Mouse (Mus musculus): ENCODE measurements around the gene Cops4.

Gene Cops4

DNA sequence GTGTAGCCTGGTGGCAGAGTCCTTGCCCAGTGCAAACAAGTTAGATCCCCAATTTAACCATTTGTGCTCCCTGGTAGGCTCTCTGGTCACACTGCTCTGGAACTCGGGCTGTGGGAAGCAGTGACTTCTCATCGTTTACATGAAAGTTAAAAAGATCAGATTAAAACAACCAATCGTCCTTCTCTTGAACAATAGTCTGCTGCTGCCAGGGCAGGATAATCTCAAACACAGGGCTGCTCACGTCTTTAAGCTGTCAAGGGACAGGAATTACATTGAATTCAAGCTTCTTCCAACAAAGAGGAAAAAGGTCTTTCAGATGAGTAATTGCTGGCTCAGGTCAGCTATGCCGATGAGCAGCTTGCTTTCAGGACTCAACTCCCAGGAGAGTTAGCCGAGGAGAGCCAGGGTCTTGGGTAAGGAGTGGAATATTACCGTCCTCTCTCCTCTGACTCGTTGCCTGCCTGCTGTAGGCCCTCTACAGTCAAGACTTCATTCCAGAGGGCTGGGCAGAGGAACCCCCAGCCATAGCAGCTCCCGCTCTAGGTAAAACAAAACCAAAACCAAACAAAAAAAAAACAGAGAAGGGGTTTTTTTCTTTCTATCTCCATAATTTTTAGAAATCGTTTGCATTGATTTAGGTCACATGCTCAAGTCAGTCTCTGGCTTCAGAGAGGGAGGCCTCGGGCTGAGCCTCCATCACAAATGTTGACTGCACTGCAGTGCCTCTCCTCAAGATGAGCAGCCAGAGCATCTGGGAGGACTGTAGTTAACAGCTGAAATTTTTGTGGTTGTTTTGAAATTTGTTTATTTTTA is 63.7 kb downstream of the Cops4 start:
- DNase-seq (ENCODE audit: low spot score in 2 of 2), result no peak

DNA sequence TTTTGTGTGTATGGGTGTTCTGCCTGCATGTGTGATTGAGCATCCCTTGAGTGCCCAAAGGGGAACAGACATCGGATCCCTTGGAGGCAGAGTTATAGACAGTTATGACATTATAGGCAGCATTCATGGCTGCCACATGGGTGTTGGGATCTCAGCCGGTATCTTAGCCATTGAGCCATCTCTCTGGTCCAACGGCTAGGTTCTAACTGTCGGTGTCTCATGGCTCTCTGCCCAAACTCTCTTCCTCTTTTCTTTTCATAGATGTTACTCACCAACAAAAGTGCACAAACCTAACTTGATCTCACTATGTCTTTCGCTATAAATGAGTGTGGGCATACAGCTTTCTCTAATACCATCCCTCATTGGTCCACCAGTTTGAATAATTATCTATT is 64.3 kb downstream of the Cops4 start:
- DNase-seq (ENCODE audit: low spot score in 2 of 2), result no peak

DNA sequence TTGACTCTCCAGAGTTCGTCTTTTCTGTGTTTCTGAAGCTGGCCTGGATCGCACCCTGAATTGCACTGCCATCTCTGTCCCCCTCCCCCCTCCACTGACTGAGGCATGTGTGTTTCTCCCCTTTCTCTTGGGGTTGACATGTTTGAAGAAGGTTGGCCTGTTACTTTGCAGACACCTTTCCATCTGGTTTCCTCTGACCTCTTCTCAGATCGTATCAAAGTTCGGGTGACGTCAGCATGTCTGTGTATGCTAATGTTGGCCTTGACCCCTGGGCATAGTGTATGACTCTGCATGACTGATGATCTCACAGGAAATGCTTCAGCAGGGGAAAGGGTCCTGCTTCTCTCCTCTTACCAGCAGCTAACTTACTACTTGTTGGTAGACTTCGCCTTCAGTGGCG is 65.0 kb downstream of the Cops4 start:
- no peak for DNase-seq (ENCODE audit: low spot score in 2 of 2)

DNA sequence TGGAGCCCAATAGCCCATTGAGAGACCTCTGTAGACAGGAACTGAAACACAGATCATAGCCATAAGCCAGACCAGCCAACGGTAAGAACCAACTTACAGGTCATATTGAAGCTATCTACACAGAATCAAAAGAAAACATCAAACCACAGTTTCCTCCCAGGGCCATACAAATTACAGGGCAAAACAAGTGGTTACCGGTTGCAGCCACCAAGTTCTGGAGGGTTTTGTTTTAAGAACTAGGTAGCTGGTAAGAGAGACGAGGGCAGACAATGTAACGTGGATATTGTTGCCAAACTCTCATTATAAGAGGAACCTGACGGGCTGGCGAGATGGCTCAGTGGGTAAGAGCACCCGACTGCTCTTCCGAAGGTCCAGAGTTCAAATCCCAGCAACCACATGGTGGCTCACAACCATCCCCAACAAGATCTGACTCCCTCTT is 67.1 kb downstream of the Cops4 start:
- no peak for DNase-seq (ENCODE audit: low spot score in 2 of 2)

DNA sequence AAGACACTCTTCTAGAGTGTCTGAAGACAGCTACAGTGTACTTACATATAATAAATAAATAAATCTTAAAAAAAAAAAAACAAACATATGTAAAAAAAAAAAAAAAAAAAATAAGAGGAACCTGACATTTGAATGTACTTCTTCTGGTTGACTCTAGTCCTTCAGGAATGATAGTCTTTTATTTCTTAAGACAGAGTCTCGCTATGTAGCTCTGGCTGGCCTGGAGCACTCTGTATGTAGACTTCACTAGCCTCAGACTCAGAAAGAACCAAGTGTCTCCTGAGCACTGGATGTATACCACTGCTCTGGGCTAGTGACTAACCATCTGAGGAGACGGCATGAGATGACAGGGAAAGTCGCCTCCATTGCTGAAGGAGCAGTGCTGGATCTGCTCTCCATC is 67.5 kb downstream of the Cops4 start:
- DNase-seq (ENCODE audit: low spot score in 2 of 2), result no peak

DNA sequence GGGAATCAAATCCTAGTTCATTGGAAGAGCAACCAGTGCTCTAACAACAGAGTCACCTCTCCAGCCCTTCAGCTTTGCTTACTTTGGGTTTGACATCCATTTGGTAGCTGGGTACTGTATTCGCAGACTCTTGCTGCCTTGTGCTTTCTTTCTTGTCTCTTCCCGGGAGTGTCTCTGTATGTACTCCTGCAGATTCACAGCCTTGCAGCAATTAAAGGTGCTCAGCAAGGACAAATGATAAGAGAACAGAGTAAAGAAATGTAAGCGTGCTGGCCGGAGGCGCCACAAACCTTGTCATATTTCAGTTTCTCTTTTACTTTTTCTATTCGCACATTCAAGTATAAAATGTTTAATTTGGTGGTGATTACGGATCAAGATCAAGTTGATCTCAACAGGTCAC is 69.0 kb downstream of the Cops4 start:
- no peak for DNase-seq (ENCODE audit: low spot score in 2 of 2)

DNA sequence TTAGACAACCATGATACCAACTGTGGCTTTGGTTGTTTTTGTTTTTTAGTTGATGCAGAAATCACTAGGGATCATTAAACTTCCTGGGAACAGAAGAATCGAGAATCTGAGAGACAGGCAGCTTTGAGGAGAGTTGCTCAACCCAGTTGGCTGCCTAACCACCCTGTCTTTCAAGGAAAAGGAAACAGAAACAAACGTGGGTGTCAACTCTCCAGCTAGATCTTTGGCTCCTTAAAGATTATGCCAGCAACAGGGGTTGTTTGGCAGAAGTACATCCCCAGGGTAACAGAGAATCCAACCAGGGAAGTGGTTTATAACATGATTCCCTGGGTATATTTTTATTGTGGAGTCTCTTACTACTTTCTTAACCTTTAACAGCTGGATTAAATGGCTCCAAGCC is 69.5 kb downstream of the Cops4 start:
- no peak for DNase-seq (ENCODE audit: low spot score in 2 of 2)

DNA sequence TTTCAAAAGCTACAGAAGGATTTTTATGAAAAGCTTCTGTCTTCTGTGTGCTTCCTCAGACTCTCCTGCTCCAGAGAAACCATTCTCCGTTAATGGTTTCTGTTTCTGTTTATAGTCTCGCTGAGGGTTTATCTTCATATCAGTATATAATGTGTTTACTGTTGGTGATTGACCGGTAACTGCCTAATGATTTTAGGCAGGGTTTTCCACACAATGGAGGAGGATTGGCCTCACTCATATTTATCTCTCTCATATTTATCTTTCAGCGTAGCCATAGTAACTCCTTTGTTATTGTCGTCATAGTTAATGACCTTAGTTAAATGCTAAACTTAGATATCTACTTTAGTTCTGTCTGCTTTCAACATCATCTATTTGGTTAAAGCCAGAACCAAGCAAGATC is 72.4 kb downstream of the Cops4 start:
- DNase-seq (ENCODE audit: low spot score in 2 of 2), result no peak

DNA sequence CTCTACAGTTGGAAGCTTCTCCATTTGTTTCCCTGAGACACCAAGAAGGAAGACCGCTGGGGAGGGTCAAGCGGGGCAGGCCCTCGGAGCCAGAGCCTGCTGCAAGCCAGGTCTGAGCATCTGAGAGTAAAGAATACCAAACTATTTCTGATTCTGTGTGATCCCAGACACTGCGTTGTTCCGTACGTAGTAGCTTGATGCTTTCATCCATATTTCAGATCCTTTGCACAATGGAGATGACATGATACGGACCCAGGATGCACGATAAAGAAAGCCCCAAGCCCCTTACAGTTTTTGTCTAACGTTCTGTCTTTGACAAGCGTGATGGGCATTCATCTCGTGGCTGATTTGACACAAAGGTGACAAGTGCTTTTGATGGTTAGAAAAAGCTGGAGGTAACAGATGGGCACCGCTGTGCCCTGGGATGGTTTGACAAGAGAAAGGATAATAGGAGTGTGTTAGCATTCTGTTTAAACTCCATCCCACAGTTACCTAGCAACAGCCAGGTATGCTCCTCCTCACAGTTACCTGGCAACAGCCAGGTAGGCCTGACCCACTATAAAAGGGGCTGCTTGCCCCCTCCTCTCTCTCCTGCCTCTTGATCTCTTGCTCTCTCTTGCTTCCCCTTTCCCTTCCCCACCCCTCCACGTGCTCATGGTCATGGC is 76.8 kb downstream of the Cops4 start:
- no peak for DNase-seq (ENCODE audit: low spot score in 2 of 2)

DNA sequence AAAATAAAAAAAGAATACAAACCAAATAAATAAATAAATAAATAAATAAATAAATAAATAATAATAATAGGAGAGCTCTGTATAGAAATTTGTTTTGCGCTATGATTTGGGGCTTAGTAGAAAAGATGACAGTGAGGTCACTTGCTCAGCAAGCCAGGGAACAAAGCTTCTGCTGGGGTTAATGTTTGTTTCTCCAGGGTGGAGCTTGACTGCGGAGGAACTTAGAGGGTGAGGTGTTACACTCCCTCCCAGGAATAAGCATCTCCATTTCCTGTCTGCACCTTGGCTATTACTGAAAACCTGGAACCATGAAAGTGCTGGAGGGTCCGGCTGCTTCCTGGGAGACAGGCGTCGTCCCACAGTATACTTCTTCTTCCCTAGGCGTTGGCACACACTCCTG is 77.9 kb downstream of the Cops4 start:
- no peak for DNase-seq (ENCODE audit: low spot score in 2 of 2)
